Mouse (Mus musculus) liver, adult 2 months (tissue): ENCODE measurements around the gene Lhfpl1.
"Not testable (repeated sequence)": the region's sequence is repeated elsewhere in the genome, so short reads cannot be mapped to it uniquely, and the experiment has no call there.

Experiments used
- CTCF ChIP-seq: fragments of 200-500 bp; IDR thresholded peaks from 2 replicates; pipeline ENCODE4 v1.5.1; 2011; ENCODE audit warnings: low read depth, low read length, control low read depth
- POLR2A ChIP-seq: fragments of 200-500 bp; IDR thresholded peaks from 2 replicates; pipeline ENCODE4 v1.6.1; 2011; ENCODE audit warnings: low read length, control low read depth; ENCODE audit not compliant: insufficient read depth; ENCODE audit errors: extremely low read depth

GRCm38 (mm10) chrX:145300232-145300631 is 48.7 kb downstream of the Lhfpl1 start:
- not testable (repeated sequence) for TF ChIP-seq POLR2A, CTCF
